Mouse (Mus musculus): ENCODE measurements around the gene Cnn3. TPM values are rescaled to one million over a fixed set of nuclear protein-coding genes. Genes with fewer than 3 reads are reported as not detected.

The Cnn3 gene
- polyA plus RNA-seq, 1 experiment from 2014 or later = 645 TPM

DNA sequence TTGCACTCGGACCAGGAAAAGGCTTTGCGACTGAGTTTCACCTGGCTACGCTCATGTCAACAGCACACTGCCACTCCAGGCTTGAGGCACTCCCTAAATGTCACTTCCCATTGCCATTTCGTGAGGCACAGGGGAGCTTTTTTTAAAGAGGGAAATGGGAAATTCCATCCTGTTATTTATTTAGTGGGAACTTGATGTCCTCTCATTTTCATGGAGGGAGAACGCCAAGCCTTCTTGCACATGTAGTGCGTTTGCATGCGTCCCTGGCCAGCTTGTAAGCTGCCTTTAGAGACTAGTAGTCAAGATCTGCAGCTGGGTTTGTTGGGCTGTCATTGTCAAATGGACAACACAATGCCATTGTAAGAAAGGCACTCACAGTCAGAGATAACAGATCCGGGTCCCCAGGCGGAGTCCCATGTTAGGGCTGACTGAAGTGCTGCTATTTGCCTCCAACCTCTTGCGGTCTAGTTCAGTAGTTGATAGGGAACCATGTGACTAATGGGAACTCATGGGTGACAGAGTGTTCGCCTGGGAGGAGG lies 13.4 kb downstream of the Cnn3 start:
- Histone ChIP-seq H3K4me2 (replicated peaks) (no peak overlapping the region), H3K27me3 (no peaks in the 10 kb centered on the region), H3K4me1 (peaks cover 35% of the 10 kb centered on the region), H3K36me3 (peaks cover 10% of the 10 kb centered on the region; the same call in 1 of the 2 replicates), H3K27ac (replicated peaks) (no peak overlapping the region), H3K9ac (replicated peaks) (no peak overlapping the region), H3K9me3 (no peaks in the 10 kb centered on the region), H3K4me3 (no peak overlapping the region)
- WGBS = 89% methylated on average over 11 of the region's 11 CpGs
- no peak for ATAC-seq (replicated peaks)

DNA sequence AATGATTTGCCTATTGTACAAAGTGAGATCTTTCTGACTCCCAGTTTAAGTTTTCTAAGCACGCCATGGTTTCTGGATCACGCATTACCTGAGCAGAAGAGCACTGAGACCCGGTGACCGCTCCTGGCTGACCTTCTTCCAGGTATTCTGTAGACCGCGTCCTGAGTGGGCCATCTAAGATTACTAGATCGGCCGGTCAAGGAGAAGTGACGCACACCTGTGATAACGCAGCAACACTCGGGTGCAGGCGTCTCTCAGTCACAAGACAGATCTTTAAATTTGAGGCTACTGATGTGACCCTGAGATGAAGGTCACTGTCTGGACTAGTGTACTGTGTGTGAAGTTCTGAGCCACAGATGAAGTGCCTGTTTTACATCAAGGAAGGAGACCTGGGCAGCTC lies 15.2 kb downstream of the Cnn3 start:
- H3K9ac ChIP-seq (replicated peaks) = no peak overlapping the region
- H3K4me3 ChIP-seq = no peak overlapping the region
- 97% methylated on average over 12 of the region's 12 CpGs for WGBS
- peaks cover 10% of the 10 kb centered on the region; the same call in 1 of the 2 replicates for H3K36me3 ChIP-seq
- no peak overlapping the region for H3K4me2 ChIP-seq (replicated peaks)
- no peaks in the 10 kb centered on the region for H3K27me3 ChIP-seq
- no peak overlapping the region for H3K27ac ChIP-seq (replicated peaks)
- no peaks in the 10 kb centered on the region for H3K9me3 ChIP-seq
- peaks cover 25% of the 10 kb centered on the region; the same call in 1 of the 2 replicates for H3K4me1 ChIP-seq
- ATAC-seq (replicated peaks) = no peak

DNA sequence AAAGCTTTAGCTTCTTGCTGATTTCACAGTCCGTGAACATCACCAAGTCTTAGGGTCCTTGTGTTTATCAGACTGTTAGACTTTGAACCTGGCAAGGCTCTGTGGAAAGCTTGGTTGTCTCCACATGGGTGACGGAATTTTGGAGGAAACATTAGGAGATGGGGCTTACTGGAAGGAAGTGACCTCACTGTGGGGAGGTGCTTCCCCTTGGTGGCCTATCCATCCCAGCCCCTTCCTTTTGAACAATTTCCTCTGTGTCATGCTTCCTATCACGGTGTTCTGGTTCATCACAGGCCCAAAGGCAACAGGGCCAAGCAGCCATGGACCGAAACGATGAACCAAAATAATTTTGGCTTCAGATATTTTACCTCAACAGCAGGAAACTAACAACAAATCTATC lies 16.0 kb downstream of the Cnn3 start:
- no peaks in the 10 kb centered on the region for H3K9me3 ChIP-seq
- peaks cover 10% of the 10 kb centered on the region; the same call in 1 of the 2 replicates for H3K36me3 ChIP-seq
- H3K27ac ChIP-seq (replicated peaks) = no peak overlapping the region
- no peak overlapping the region for H3K4me3 ChIP-seq
- no peaks in the 10 kb centered on the region for H3K27me3 ChIP-seq
- 94% methylated on average over 5 of the region's 5 CpGs for WGBS
- no peak overlapping the region for H3K9ac ChIP-seq (replicated peaks)
- no peak overlapping the region for H3K4me2 ChIP-seq (replicated peaks)
- peaks cover 17% of the 10 kb centered on the region; the same call in 1 of the 2 replicates for H3K4me1 ChIP-seq
- no peak for ATAC-seq (replicated peaks)

DNA sequence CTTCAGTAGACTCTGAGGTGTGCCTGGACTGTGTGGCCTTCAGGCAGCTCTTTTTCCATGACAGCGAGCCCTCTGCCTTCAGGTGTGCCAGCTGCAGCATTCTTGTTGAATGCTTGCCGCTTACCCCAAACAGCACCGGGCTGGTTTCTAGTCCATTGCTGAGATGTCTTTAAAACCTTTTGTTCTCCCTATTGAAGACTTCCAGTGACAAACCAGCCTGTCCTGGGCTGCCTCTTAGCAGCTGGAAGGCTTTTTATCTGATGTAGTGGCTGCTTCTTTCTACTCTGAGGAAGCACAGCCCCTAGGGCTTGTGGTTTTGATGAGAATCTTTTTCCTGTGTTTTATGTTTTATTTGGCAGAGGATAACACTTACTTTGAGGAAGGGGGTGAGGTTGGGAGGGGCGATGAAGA lies 17.6 kb downstream of the Cnn3 start:
- H3K27me3 ChIP-seq = no peaks in the 10 kb centered on the region
- no peak for ATAC-seq (replicated peaks)
- no peak overlapping the region for H3K4me2 ChIP-seq (replicated peaks)
- H3K4me3 ChIP-seq = no peak overlapping the region
- H3K27ac ChIP-seq (replicated peaks) = no peak overlapping the region
- peaks cover 22% of the 10 kb centered on the region for H3K4me1 ChIP-seq
- peaks cover 10% of the 10 kb centered on the region; the same call in 1 of the 2 replicates for H3K36me3 ChIP-seq
- WGBS = 90% methylated on average over 4 of the region's 4 CpGs
- H3K9me3 ChIP-seq = no peaks in the 10 kb centered on the region
- no peak overlapping the region for H3K9ac ChIP-seq (replicated peaks)

DNA sequence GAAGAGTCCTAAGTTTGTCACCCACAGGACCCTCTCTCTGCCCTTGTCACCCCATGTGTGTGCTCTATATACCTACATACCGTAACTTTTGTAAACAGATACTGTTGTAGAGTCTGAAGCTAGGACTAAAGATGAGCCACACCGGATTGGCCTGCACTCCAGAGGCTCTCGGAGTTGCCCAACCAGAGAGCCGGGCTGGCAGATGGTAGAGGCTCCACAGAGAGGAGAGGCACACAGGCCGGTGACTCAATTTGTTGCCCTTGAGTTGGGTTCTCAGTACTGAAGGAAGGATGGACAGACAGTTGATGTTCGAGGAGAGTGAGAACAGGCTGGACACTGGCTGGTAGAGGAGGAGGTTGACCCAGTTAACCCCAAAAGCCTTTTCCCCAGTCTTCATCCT lies 18.1 kb downstream of the Cnn3 start:
- Histone ChIP-seq H3K4me2 (replicated peaks) (no peak overlapping the region), H3K27me3 (no peaks in the 10 kb centered on the region), H3K4me1 (peaks cover 19% of the 10 kb centered on the region), H3K27ac (replicated peaks) (no peak overlapping the region), H3K4me3 (no peak overlapping the region), H3K36me3 (peaks cover 10% of the 10 kb centered on the region; the same call in 1 of the 2 replicates), H3K9ac (replicated peaks) (no peak overlapping the region), H3K9me3 (no peaks in the 10 kb centered on the region)
- ATAC-seq (replicated peaks) = no peak
- over 99% methylated on average over 6 of the region's 6 CpGs for WGBS

DNA sequence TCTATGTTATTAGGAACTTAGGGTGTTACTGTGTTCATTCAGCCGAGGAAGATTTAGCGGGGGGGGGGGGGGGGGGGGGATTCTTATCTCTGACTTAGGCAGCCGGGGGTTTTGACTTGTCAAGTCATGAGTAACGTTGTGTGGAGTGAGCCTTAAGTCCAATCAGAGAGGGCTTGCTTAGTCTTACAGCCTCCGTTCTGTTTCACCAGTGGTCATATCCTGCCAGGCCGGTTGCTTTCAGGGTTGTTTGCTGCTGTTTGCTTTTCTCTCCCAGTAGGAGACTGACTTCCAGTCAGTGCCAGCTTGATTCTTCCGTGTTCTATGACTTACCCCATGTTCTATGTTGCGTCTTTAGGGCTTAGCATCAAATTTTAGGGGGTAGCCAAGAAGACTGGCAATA lies 20.2 kb downstream of the Cnn3 start:
- H3K27me3 ChIP-seq = no peaks in the 10 kb centered on the region
- ATAC-seq (replicated peaks) = no peak
- H3K27ac ChIP-seq (replicated peaks) = no peak overlapping the region
- H3K4me2 ChIP-seq (replicated peaks) = no peak overlapping the region
- H3K4me1 ChIP-seq = peaks cover 22% of the 10 kb centered on the region
- 81% methylated on average over 8 of the region's 8 CpGs for WGBS
- H3K36me3 ChIP-seq = peaks cover 19% of the 10 kb centered on the region
- no peak overlapping the region for H3K4me3 ChIP-seq
- no peak overlapping the region for H3K9ac ChIP-seq (replicated peaks)
- H3K9me3 ChIP-seq = no peaks in the 10 kb centered on the region

DNA sequence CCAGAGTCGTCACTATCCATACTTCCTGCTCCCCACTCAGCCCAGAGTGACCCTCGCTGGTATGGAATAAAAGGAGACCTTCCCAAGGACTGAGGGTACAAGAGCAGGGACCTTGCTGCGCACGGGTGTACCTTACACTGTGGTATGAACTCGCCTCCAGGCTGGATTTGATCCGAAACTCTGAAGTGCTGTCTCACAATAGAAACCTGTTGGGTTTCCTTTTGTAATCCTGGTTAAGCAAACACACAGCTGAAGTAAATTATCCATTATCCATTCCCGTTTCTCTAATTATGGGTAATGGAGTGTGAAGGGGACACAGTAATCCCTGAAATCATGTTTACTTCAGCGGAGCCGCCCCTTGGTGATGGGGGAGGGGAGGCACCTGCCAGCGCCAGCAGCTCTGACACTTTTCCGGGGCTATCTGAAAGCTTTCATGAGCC lies 21.8 kb downstream of the Cnn3 start:
- Histone ChIP-seq H3K4me3 (no peak overlapping the region), H3K4me2 (replicated peaks) (no peak overlapping the region), H3K9ac (replicated peaks) (no peak overlapping the region), H3K4me1 (peaks cover 22% of the 10 kb centered on the region), H3K36me3 (peaks cover 28% of the 10 kb centered on the region), H3K9me3 (no peaks in the 10 kb centered on the region), H3K27me3 (no peaks in the 10 kb centered on the region), H3K27ac (replicated peaks) (no peak overlapping the region)
- peak; percentile 27; the same call in 1 of the 2 replicates for ATAC-seq (replicated peaks)
- 6% methylated on average over 11 of the region's 11 CpGs for WGBS

DNA sequence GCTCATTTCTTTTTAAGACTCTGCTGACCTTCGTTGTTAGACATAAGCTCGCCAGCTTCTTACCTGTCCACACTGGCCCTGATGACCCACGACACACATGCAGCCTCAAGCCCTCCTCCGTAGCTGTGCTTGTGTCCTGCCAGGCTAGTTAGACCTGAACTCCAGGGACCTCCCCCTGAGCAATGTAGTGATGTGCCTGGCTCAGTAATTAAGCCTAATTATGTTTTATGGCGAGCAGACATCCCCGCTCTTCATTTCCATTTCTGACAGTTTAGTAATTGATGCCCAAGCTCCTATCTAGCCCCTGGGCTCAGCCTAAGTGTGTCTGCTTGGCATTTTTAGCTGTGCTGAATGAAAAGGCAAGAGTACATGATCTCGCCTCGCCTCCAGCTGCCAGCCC lies 22.3 kb downstream of the Cnn3 start:
- 35% methylated on average over 8 of the region's 8 CpGs for WGBS
- Histone ChIP-seq H3K9me3 (no peaks in the 10 kb centered on the region), H3K9ac (replicated peaks) (no peak overlapping the region), H3K4me2 (replicated peaks) (no peak overlapping the region), H3K36me3 (peaks cover 28% of the 10 kb centered on the region), H3K4me3 (no peak overlapping the region), H3K27ac (replicated peaks) (no peak overlapping the region; the same call in 1 of the 2 replicates), H3K4me1 (peaks cover 22% of the 10 kb centered on the region), H3K27me3 (no peaks in the 10 kb centered on the region)
- peak; percentile 51 for ATAC-seq (replicated peaks)

DNA sequence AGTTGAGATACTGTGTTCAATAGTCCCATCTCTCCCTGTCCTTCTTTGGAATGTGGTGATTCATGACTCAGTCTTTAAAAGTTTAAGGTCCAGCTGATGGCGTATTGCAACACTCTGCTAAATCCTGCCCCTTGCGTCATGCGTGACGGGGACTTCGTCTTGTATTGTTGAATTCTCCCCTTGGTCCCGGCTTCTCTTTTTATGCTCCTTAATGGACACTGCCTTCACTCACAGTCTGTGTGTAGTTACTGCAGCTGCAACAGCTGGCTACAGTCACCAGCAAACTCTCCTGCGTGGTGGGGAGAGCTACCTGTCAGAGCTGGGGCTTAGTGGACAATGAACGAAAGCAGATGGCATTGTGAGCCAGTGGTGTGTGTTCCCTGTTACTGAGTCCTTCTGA lies 23.2 kb downstream of the Cnn3 start:
- Histone ChIP-seq H3K4me3 (no peak overlapping the region), H3K27ac (replicated peaks) (no peak overlapping the region), H3K4me1 (peaks cover 22% of the 10 kb centered on the region), H3K9me3 (no peaks in the 10 kb centered on the region), H3K36me3 (peaks cover 31% of the 10 kb centered on the region), H3K4me2 (replicated peaks) (no peak overlapping the region), H3K9ac (replicated peaks) (no peak overlapping the region), H3K27me3 (no peaks in the 10 kb centered on the region)
- no peak for ATAC-seq (replicated peaks)
- 85% methylated on average over 8 of the region's 8 CpGs for WGBS

DNA sequence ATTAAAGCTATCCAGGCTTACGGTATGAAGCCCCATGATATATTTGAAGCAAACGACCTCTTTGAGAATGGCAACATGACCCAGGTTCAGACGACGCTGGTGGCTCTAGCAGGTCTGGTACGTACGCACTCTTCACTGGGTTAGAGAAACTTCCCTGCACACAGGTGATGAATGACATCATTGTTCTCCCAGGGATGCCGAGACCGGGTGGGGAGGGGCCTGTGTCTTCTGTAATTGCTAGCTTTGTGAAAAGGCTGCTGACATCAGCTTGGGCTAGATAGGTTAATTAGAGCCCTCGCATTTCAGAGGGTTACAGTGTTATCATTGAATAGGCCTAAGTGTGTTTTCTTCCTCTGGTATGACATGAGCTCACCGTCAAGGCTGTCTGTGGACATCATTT lies 25.1 kb downstream of the Cnn3 start:
- Histone ChIP-seq H3K4me3 (no peak overlapping the region), H3K4me2 (replicated peaks) (no peak overlapping the region), H3K9ac (replicated peaks) (no peak overlapping the region), H3K9me3 (no peaks in the 10 kb centered on the region), H3K27me3 (no peaks in the 10 kb centered on the region), H3K36me3 (peaks cover 48% of the 10 kb centered on the region), H3K4me1 (peaks cover 19% of the 10 kb centered on the region), H3K27ac (replicated peaks) (no peak overlapping the region)
- WGBS = 36% methylated on average over 10 of the region's 10 CpGs
- peak; percentile 38; the same call in 1 of the 2 replicates for ATAC-seq (replicated peaks)

DNA sequence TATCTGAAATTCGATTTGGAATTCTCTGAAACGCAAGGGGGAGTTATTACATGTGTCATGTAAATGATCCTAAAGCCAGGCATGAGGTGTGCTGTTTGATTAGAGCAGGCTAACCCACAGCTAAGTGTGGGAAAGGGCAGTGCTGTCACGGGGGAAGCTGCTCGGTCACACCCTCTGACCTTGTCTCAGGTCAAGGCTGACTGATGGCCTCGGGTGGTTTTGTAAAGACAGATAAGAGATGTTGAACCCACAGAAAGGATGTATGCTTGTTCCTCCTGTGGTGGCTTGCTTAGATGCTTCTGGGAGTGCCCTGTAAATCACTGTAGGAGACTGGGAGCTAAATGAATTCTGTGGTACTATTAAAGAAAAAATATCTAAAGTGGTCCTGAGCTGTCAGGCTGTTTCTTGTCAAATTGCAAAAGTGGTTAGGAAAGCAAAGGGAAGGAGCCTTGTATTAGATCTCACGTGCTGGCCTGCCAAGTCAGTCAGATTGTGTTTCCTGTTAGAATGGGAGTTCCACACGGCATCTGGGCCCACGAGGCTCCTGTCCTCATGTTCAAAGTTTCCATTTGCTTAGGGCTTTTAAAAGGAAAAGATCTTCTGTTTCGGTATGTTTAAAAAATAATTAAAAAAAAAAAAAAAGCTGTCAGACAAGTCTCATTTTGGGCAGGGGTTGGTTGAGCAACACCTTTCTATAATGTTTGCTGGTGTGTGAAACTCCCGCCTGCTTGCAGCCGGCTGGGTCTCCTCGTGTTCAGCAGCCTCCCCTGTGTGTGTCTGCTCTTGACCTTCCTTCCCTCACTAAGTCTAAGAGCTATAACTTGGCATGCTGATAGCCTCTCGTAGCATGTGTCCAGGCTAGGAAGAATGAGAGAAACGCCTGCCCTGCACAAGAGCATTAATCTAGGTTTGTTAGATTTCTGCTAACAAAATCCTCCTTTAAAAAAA lies 32.5 kb downstream of the Cnn3 start:
- H3K36me3 ChIP-seq = peaks cover 62% of the 10 kb centered on the region
- no peak overlapping the region for H3K4me3 ChIP-seq
- H3K27me3 ChIP-seq = no peaks in the 10 kb centered on the region

DNA sequence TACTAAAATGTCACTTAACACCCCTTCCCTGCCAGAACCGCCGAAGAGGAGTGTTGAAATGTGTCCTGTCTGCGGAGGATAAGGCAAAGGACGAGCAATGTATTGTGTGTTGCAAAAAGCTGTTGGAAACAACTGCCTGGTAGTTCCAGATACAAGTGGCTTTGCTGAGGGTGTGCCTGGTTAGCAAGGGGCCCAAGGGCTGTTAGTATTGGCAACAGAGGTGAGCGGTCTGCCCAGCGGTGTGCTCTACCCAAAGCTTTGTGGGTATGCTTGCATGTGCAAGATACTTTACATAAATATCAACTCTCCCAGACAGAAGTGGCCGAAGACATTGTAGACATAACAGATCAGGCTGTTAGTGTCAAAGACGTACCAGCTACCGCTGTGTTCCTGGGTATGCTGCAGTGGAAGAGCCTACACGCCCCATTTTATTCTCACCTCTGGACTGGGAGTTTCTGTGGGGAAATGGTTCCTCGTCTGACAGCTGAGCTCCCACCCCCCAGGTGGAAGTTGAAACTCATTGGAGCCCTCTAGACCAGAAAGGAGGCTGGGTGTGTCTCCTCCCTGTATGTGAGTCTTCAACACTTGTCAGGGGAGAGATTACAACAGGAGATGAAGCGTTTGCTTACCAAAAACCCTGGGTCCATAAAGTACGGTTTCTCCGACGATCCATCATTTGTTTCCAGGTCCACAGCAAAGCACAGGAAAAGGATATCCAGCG lies 34.3 kb downstream of the Cnn3 start:
- no peak overlapping the region for H3K27ac ChIP-seq (replicated peaks)
- peaks cover 3% of the 10 kb centered on the region for H3K4me1 ChIP-seq
- no peaks in the 10 kb centered on the region for H3K27me3 ChIP-seq
- H3K9ac ChIP-seq (replicated peaks) = no peak overlapping the region
- no peak overlapping the region for H3K4me2 ChIP-seq (replicated peaks)
- ATAC-seq (replicated peaks) = no peak
- H3K4me3 ChIP-seq = no peak overlapping the region
- no peaks in the 10 kb centered on the region for H3K9me3 ChIP-seq
- 89% methylated on average over 16 of the region's 16 CpGs for WGBS
- peaks cover 46% of the 10 kb centered on the region for H3K36me3 ChIP-seq

More for the DNA sequence above, 32.5 kb downstream of the Cnn3 start:
- no peaks in the 10 kb centered on the region for H3K9me3 ChIP-seq
- WGBS = 85% methylated on average over 14 of the region's 14 CpGs
- no peak overlapping the region for H3K9ac ChIP-seq (replicated peaks)
- H3K4me1 ChIP-seq = no peaks in the 10 kb centered on the region
- no peak overlapping the region for H3K27ac ChIP-seq (replicated peaks)
- H3K4me2 ChIP-seq (replicated peaks) = no peak overlapping the region
- ATAC-seq (replicated peaks) = no peak
